8 mouse cellular contexts compared by ENCODE assay signal in genomic region chr4:149306712-149307595, GRCm38 (mm10). TPM values are rescaled to one million over a fixed set of nuclear protein-coding genes. Genes with fewer than 3 reads are reported as not detected.
A peak's percentile ranks its signal among the peaks of the same experiment; 100 is the strongest.
DNase-seq lines count a peak whose midpoint lies in the region; ATAC-seq and TF ChIP-seq lines count a peak whose summit lies in the region.

No protein-coding gene starts in this region.

- H3K4me3 ChIP-seq in C2C12 (ENCODE audit: insufficient read depth, poor library complexity, severe bottlenecking) = peak overlapping the region; percentile 85
- peak overlapping the region; percentile 98 for H3K4me3 ChIP-seq in bone marrow macrophage, adult 2 months (ENCODE audit: insufficient read depth, low read length)
- H3K4me3 ChIP-seq in forebrain, embryonic 10.5 days = peak overlapping the region; percentile 78
- H3K4me3 ChIP-seq in heart, embryonic 14.5 days (ENCODE audit: control insufficient read depth in 1 of 2, insufficient read depth in 1 of 2, low read depth in 1 of 2, low read length in 2 of 2) = peak overlapping the region; percentile 82 to 95
- H3K4me3 ChIP-seq in liver, embryonic 11.5 days (ENCODE audit: low read depth, low read length) = peak overlapping the region; percentile 90

- no peaks in the 10 kb centered on the region for H3K36me3 ChIP-seq in C2C12 (ENCODE audit: control insufficient read depth, insufficient read depth)
- H3K36me3 ChIP-seq in forebrain, embryonic 10.5 days (replicated peaks) = no peaks in the 10 kb centered on the region
- H3K36me3 ChIP-seq in heart, embryonic 14.5 days (ENCODE audit: control insufficient read depth, insufficient read depth, low read length) = no peaks in the 10 kb centered on the region
- no peaks in the 10 kb centered on the region for H3K36me3 ChIP-seq in liver, embryonic 11.5 days (ENCODE audit: control insufficient read depth, insufficient read depth, low read length)

- TF ChIP-seq CTCF in C2C12 (IDR thresholded peaks at IDR 0.05; ENCODE audit: control insufficient read depth, insufficient read depth, insufficient read length) = no peak
- TF ChIP-seq CTCF in bone marrow macrophage, adult 2 months (IDR thresholded peaks at IDR 0.05; ENCODE audit: low read depth, low read length) = no peak

- under 1% methylated on average over 82 of the region's 83 CpGs for WGBS in forebrain, embryonic 10.5 days
- under 1% methylated on average over 49 of the region's 83 CpGs for WGBS in heart, embryonic 14.5 days
- under 1% methylated on average over 82 of the region's 83 CpGs for WGBS in liver, embryonic 11.5 days

- no peak overlapping the region for H3K27ac ChIP-seq in bone marrow macrophage, adult 2 months (ENCODE audit: insufficient read depth, low read depth, low read length)
- peak overlapping the region; percentile 94 for H3K27ac ChIP-seq in forebrain, embryonic 10.5 days
- H3K27ac ChIP-seq in heart, embryonic 14.5 days (replicated peaks in 1 of 2; ENCODE audit: control insufficient read depth in 1 of 2, insufficient read depth in 1 of 2, low read depth in 2 of 2, low read length in 2 of 2) = peak overlapping the region; percentile 89 to 96
- H3K27ac ChIP-seq in liver, embryonic 11.5 days (ENCODE audit: low read depth, low read length) = peak overlapping the region; percentile 78

- DNase-seq in forebrain, embryonic 10.5 days (ENCODE audit: extremely low spot score, low spot score) = peak; percentile 68
- peak; percentile 76 for DNase-seq in kidney, postnatal 10 days
- DNase-seq in liver, embryonic 11.5 days (ENCODE audit: low spot score) = peak; percentile 66
- peak; percentile 9 to 15 for DNase-seq in natural killer cell, adult 2 months (ENCODE audit: low spot score in 2 of 2)
- peak; percentile 54 for DNase-seq in telencephalon, adult 2 months (ENCODE audit: low read depth, low spot score)

- peak overlapping the region; percentile 98 for H3K9ac ChIP-seq in heart, embryonic 14.5 days (ENCODE audit: low read length)
- H3K9ac ChIP-seq in liver, embryonic 11.5 days (ENCODE audit: low read depth, low read length) = peak overlapping the region; percentile 83

- peaks cover 56% of the 10 kb centered on the region for H3K79me2 ChIP-seq in C2C12 (ENCODE audit: control insufficient read depth, insufficient read depth)

- H3K9me3 ChIP-seq in forebrain, embryonic 10.5 days = no peaks in the 10 kb centered on the region
- H3K9me3 ChIP-seq in heart, embryonic 14.5 days (ENCODE audit: control insufficient read depth, low read length) = no peaks in the 10 kb centered on the region
- H3K9me3 ChIP-seq in liver, embryonic 11.5 days (ENCODE audit: control insufficient read depth, low read length) = no peaks in the 10 kb centered on the region

- peaks cover 45% of the 10 kb centered on the region for H3K79me3 ChIP-seq in C2C12 (ENCODE audit: low read depth)

- peak overlapping the region; percentile 75 for H3K4me2 ChIP-seq in heart, embryonic 14.5 days (ENCODE audit: low read length)
- peak overlapping the region; percentile 94 for H3K4me2 ChIP-seq in liver, embryonic 11.5 days

- H3K27me3 ChIP-seq in C2C12 (ENCODE audit: control insufficient read depth, insufficient read depth, insufficient read length) = no peaks in the 10 kb centered on the region
- H3K27me3 ChIP-seq in forebrain, embryonic 10.5 days (ENCODE audit: poor library complexity, severe bottlenecking) = no peaks in the 10 kb centered on the region
- no peaks in the 10 kb centered on the region for H3K27me3 ChIP-seq in heart, embryonic 14.5 days (ENCODE audit: control insufficient read depth, insufficient read depth, low read length)
- H3K27me3 ChIP-seq in liver, embryonic 11.5 days (replicated peaks; ENCODE audit: control insufficient read depth, insufficient read depth, low read length) = no peaks in the 10 kb centered on the region

- H3K4me1 ChIP-seq in bone marrow macrophage, adult 2 months (ENCODE audit: control insufficient read depth, insufficient read depth, low read length) = peaks cover 30% of the 10 kb centered on the region
- H3K4me1 ChIP-seq in forebrain, embryonic 10.5 days = peaks cover 64% of the 10 kb centered on the region
- H3K4me1 ChIP-seq in heart, embryonic 14.5 days (ENCODE audit: control insufficient read depth in 2 of 2, insufficient read depth in 2 of 2, low read length in 2 of 2) = peaks cover 5 to 40% of the 10 kb centered on the region in 2 experiments
- H3K4me1 ChIP-seq in liver, embryonic 11.5 days (replicated peaks; ENCODE audit: control insufficient read depth, insufficient read depth, low read length) = peaks cover 6% of the 10 kb centered on the region

- TF ChIP-seq POLR2A in bone marrow macrophage, adult 2 months (IDR thresholded peaks at IDR 0.05; ENCODE audit: borderline replicate concordance, low read depth, low read length) = no peak

- peak overlapping the region; percentile 85 for H3ac ChIP-seq in C2C12 (ENCODE audit: control insufficient read depth, insufficient read length, low read depth)

- ATAC-seq in heart, embryonic 14.5 days (ENCODE audit: insufficient number of reproducible peaks, insufficient read depth, low FRiP score, low read depth) = peak; percentile 45
- peak; percentile 71 for ATAC-seq in liver, embryonic 11.5 days (replicated peaks; ENCODE audit: low FRiP score)

TF ChIP-seq in C2C12, 6 proteins besides CTCF, POLR2A, EP300 and RAD21:
- no peak for TF ChIP-seq USF1 (IDR thresholded peaks at IDR 0.05; ENCODE audit: low read depth)
- TF ChIP-seq MAX (IDR thresholded peaks at IDR 0.05) = no peak
- no peak for TF ChIP-seq MYOD1 (IDR thresholded peaks at IDR 0.05; ENCODE audit: control insufficient read depth, insufficient read length, low read depth)
- no peak for TF ChIP-seq CEBPB (IDR thresholded peaks at IDR 0.05; ENCODE audit: low read depth)
- TF ChIP-seq FOSL1 (IDR thresholded peaks at IDR 0.05; ENCODE audit: insufficient read depth, low read length, poor library complexity, severe bottlenecking) = no peak
- TF ChIP-seq MYOG (IDR thresholded peaks at IDR 0.05; ENCODE audit: control insufficient read depth, extremely low read depth, insufficient read length) = no peak

RNA-seq across cellular contexts. Expression of gene Kif1b, which starts 0.5 kb away (rescaled TPM):
- 10.1 TPM for polyA plus RNA-seq in C2C12 (2012; fragmentation: generic; extraction: Trizol)
- polyA plus RNA-seq in bone marrow macrophage, adult 2 months (2012; ENCODE audit: insufficient read depth, insufficient read length, missing spikeins) = 24.0 and 26.4 TPM in 2 replicates
- 55.9 and 59.8 TPM in 2 replicates for polyA plus RNA-seq in forebrain, embryonic 10.5 days (2016; fragmentation: Nextera tagmentation; extraction: Ambion mirVana)
- 47.1 and 51.9 TPM in 2 replicates for polyA plus RNA-seq in heart, embryonic 14.5 days (2014; fragmentation: Nextera tagmentation; extraction: Ambion mirVana)
- polyA plus RNA-seq in liver, embryonic 11.5 days (2014; fragmentation: Nextera tagmentation; extraction: Ambion mirVana) = 13.9 and 14.8 TPM in 2 replicates

Comparison
In these comparisons a context has a peak if more than half of its experiments do, and no peak if none do; other contexts are left out.
1. DNase-seq: peak in every context shown above with its lines; median percentile 76 in kidney, postnatal 10 days; 68 in forebrain, embryonic 10.5 days; 66 in liver, embryonic 11.5 days; 54 in telencephalon, adult 2 months; 12 in natural killer cell, adult 2 months.